8 mouse cellular contexts compared by ENCODE assay signal in genomic region chr4:86886160-86886878, GRCm38 (mm10). TPM values are rescaled to one million over a fixed set of nuclear protein-coding genes. Genes with fewer than 3 reads are reported as not detected.
DNase-seq lines count a peak whose midpoint lies in the region; ATAC-seq lines count a peak whose summit lies in the region.

No protein-coding gene starts in this region.

- H3K4me2 ChIP-seq in neural tube, embryonic 11.5 days (ENCODE audit: low read depth), result peak overlapping the region; percentile 23; the same call in 1 of the 2 replicates
- peak overlapping the region; percentile 49 for H3K4me2 ChIP-seq in embryonic facial prominence, embryonic 15.5 days (replicated peaks)
- peak overlapping the region; percentile 36 for H3K4me2 ChIP-seq in limb, embryonic 11.5 days (ENCODE audit: low read depth, severe bottlenecking)
- peak overlapping the region; percentile 36 for H3K4me2 ChIP-seq in midbrain, embryonic 11.5 days

- no peaks in the 10 kb centered on the region for H3K36me3 ChIP-seq in neural tube, embryonic 11.5 days (ENCODE audit: control insufficient read depth, insufficient read depth, low read length)
- no peaks in the 10 kb centered on the region for H3K36me3 ChIP-seq in embryonic facial prominence, embryonic 15.5 days
- no peaks in the 10 kb centered on the region for H3K36me3 ChIP-seq in limb, embryonic 11.5 days (ENCODE audit: control insufficient read depth, insufficient read depth, low read length)
- no peaks in the 10 kb centered on the region for H3K36me3 ChIP-seq in midbrain, embryonic 11.5 days (ENCODE audit: control insufficient read depth, insufficient read depth, low read length)

- H3K27ac ChIP-seq in neural tube, embryonic 11.5 days (ENCODE audit: low read depth, low read length), result no peak overlapping the region
- peak overlapping the region; percentile 19; the same call in 1 of the 2 replicates for H3K27ac ChIP-seq in embryonic facial prominence, embryonic 15.5 days (replicated peaks)
- H3K27ac ChIP-seq in limb, embryonic 11.5 days (replicated peaks; ENCODE audit: low read depth, low read length), result no peak overlapping the region
- H3K27ac ChIP-seq in midbrain, embryonic 11.5 days (ENCODE audit: low read depth, low read length), result no peak overlapping the region

- no peak for DNase-seq in neural tube, embryonic 11.5 days (ENCODE audit: low spot score)
- DNase-seq in neural tube, embryonic 10.5 days (ENCODE audit: extremely low spot score, low spot score), result no peak
- peak; percentile 69 for DNase-seq in heart, postnatal 4 days
- DNase-seq in limb, embryonic 11.5 days (ENCODE audit: low spot score), result peak; percentile 28
- DNase-seq in midbrain, embryonic 11.5 days (ENCODE audit: low spot score, missing footprints), result peak; percentile 85
- peak; percentile 16 to 32 for DNase-seq in thymus, postnatal 10 days (ENCODE audit: low spot score in 2 of 2)
- DNase-seq in retina, embryonic 14.5 days (ENCODE audit: low spot score), result no peak

- H3K9me3 ChIP-seq in neural tube, embryonic 11.5 days (ENCODE audit: control insufficient read depth, low read length), result no peaks in the 10 kb centered on the region
- H3K9me3 ChIP-seq in embryonic facial prominence, embryonic 15.5 days (replicated peaks), result no peaks in the 10 kb centered on the region
- H3K9me3 ChIP-seq in limb, embryonic 11.5 days (ENCODE audit: control insufficient read depth, low read length), result no peaks in the 10 kb centered on the region
- H3K9me3 ChIP-seq in midbrain, embryonic 11.5 days (ENCODE audit: control insufficient read depth, low read length), result no peaks in the 10 kb centered on the region

- H3K4me3 ChIP-seq in neural tube, embryonic 11.5 days (ENCODE audit: low read depth, low read length), result no peak overlapping the region
- H3K4me3 ChIP-seq in embryonic facial prominence, embryonic 15.5 days (replicated peaks), result peak overlapping the region; percentile 30
- H3K4me3 ChIP-seq in limb, embryonic 11.5 days (ENCODE audit: low read depth, low read length), result peak overlapping the region; percentile 19; the same call in 1 of the 2 replicates
- no peak overlapping the region for H3K4me3 ChIP-seq in midbrain, embryonic 11.5 days (ENCODE audit: low read depth, low read length)

- H3K9ac ChIP-seq in neural tube, embryonic 11.5 days (ENCODE audit: low read length), result 0 out of 2 replicates have a peak overlapping the region, but pooled peaks have one; percentile 26
- H3K9ac ChIP-seq in embryonic facial prominence, embryonic 15.5 days, result no peak overlapping the region
- no peak overlapping the region for H3K9ac ChIP-seq in limb, embryonic 11.5 days (ENCODE audit: low read length)
- no peak overlapping the region for H3K9ac ChIP-seq in midbrain, embryonic 11.5 days (ENCODE audit: low read length)

- 49% methylated on average over 18 of the region's 18 CpGs for WGBS in neural tube, embryonic 11.5 days
- WGBS in embryonic facial prominence, embryonic 15.5 days, result 30% methylated on average over 18 of the region's 18 CpGs
- 35% methylated on average over 18 of the region's 18 CpGs for WGBS in limb, embryonic 11.5 days
- WGBS in midbrain, embryonic 11.5 days, result 50% methylated on average over 18 of the region's 18 CpGs

- ATAC-seq in neural tube, embryonic 11.5 days (ENCODE audit: insufficient read depth, low FRiP score, low TSS enrichment), result no peak
- ATAC-seq in embryonic facial prominence, embryonic 15.5 days (ENCODE audit: insufficient number of reproducible peaks, low FRiP score, low TSS enrichment, low read depth), result no peak
- no peak for ATAC-seq in limb, embryonic 11.5 days (ENCODE audit: insufficient number of reproducible peaks, low FRiP score, low TSS enrichment, low read depth)
- ATAC-seq in midbrain, embryonic 11.5 days (ENCODE audit: low FRiP score), result no peak

- no peaks in the 10 kb centered on the region for H3K4me1 ChIP-seq in neural tube, embryonic 11.5 days (ENCODE audit: control insufficient read depth, insufficient read depth, low read length)
- H3K4me1 ChIP-seq in embryonic facial prominence, embryonic 15.5 days, result no peaks in the 10 kb centered on the region
- H3K4me1 ChIP-seq in limb, embryonic 11.5 days (ENCODE audit: control insufficient read depth, insufficient read depth, low read length), result no peaks in the 10 kb centered on the region
- H3K4me1 ChIP-seq in midbrain, embryonic 11.5 days (ENCODE audit: control insufficient read depth, insufficient read depth, low read length), result no peaks in the 10 kb centered on the region

- no peaks in the 10 kb centered on the region for H3K27me3 ChIP-seq in neural tube, embryonic 11.5 days (ENCODE audit: control insufficient read depth, insufficient read depth, low read length)
- no peaks in the 10 kb centered on the region for H3K27me3 ChIP-seq in embryonic facial prominence, embryonic 15.5 days
- H3K27me3 ChIP-seq in limb, embryonic 11.5 days (ENCODE audit: control insufficient read depth, insufficient read depth, low read length), result no peaks in the 10 kb centered on the region
- no peaks in the 10 kb centered on the region for H3K27me3 ChIP-seq in midbrain, embryonic 11.5 days (ENCODE audit: control insufficient read depth, insufficient read depth, low read length)

RNA-seq across cellular contexts. Expression of gene Acer2, which starts 12.1 kb away (rescaled TPM):
- 9.3 and 11.4 TPM in 2 replicates for polyA plus RNA-seq in neural tube, embryonic 11.5 days (2014; fragmentation: Nextera tagmentation; extraction: Ambion mirVana)
- 16.0 and 16.3 TPM in 2 replicates for polyA plus RNA-seq in embryonic facial prominence, embryonic 15.5 days (2015; fragmentation: Nextera tagmentation; extraction: Ambion mirVana)
- 10 to 100 TPM; 18.2 to 19.0 TPM for total RNA-seq in heart, postnatal 4 days (2021)
- 22.2 and 22.4 TPM in 2 replicates for polyA plus RNA-seq in limb, embryonic 11.5 days (2014; fragmentation: Nextera tagmentation; extraction: Ambion mirVana)
- polyA plus RNA-seq in midbrain, embryonic 11.5 days (2014; fragmentation: Nextera tagmentation; extraction: Ambion mirVana), result 7.0 and 9.2 TPM in 2 replicates

RNA-seq across cellular contexts. Expression of gene Rps6, which starts 29.1 kb away (rescaled TPM):
- 682 and 700 TPM in 2 replicates for polyA plus RNA-seq in neural tube, embryonic 11.5 days (2014; fragmentation: Nextera tagmentation; extraction: Ambion mirVana)
- polyA plus RNA-seq in embryonic facial prominence, embryonic 15.5 days (2015; fragmentation: Nextera tagmentation; extraction: Ambion mirVana), result 702 and 729 TPM in 2 replicates
- 100 to 1,000 TPM; 718 to 724 TPM for total RNA-seq in heart, postnatal 4 days (2021)
- polyA plus RNA-seq in limb, embryonic 11.5 days (2014; fragmentation: Nextera tagmentation; extraction: Ambion mirVana), result 847 and 900 TPM in 2 replicates
- 721 and 723 TPM in 2 replicates for polyA plus RNA-seq in midbrain, embryonic 11.5 days (2014; fragmentation: Nextera tagmentation; extraction: Ambion mirVana)

Comparison
In these comparisons a context has a peak if more than half of its experiments do, and no peak if none do; other contexts are left out.
1. DNase-seq: peak in heart, postnatal 4 days (single experiment), limb, embryonic 11.5 days (single experiment), midbrain, embryonic 11.5 days (single experiment) and thymus, postnatal 10 days (2 of 2); none in neural tube, embryonic 11.5 days (single experiment), neural tube, embryonic 10.5 days (single experiment) and retina, embryonic 14.5 days (single experiment).
2. H3K4me3 ChIP-seq: peak in embryonic facial prominence, embryonic 15.5 days (single experiment) and limb, embryonic 11.5 days (single experiment); none in neural tube, embryonic 11.5 days (single experiment) and midbrain, embryonic 11.5 days (single experiment).
3. Peak in every context shown above with its lines, with median percentiles within 50 percentile points of each other: H3K4me2 ChIP-seq.